Mouse (Mus musculus): ENCODE measurements at regions not wholly inside any gene's neighbourhood (a gene's known extent, or its start where the extent isn't known, plus 50 kb on each side); places are given as distances from the start of the nearest gene placed in this dataset.

DNA sequence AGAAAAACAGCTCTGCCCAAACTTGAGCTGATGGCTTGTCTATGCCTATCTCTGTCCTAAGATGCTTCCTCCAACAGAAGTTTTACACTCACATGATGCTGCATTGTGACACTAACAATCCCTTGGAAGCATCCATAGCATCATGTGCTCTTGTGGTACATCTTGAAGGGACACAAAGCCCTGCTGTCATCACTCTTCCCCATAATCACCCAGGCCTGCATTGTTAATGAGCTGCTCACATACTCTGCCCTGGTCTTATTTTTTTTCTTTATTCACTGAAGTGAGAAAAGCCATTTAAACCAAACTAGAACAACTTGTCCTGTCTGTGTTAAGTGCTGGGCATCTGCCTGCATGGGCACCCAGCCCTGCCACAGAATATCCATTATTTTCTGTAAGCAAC lies 683.3 kb downstream of the Tns3 start:
- no peaks in the 10 kb centered on the region for H3K27me3 ChIP-seq (ENCODE audit: control insufficient read depth, insufficient read depth, low read length)
- no peak for ATAC-seq (ENCODE audit: low read depth)
- no peaks in the 10 kb centered on the region for H3K4me1 ChIP-seq (ENCODE audit: control insufficient read depth, insufficient read depth, low read length)
- no peaks in the 10 kb centered on the region for H3K36me3 ChIP-seq (ENCODE audit: control insufficient read depth, insufficient read depth, low read length)
- H3K4me2 ChIP-seq (ENCODE audit: low read depth, low read length), result no peak overlapping the region
- no peak overlapping the region for H3K9ac ChIP-seq (replicated peaks; ENCODE audit: low read depth, low read length)
- no peaks in the 10 kb centered on the region for H3K9me3 ChIP-seq (ENCODE audit: control insufficient read depth, low read length)
- H3K4me3 ChIP-seq (ENCODE audit: low read depth, low read length), result no peak overlapping the region
- no peak overlapping the region for H3K27ac ChIP-seq (ENCODE audit: low read depth, low read length)

- ATAC-seq (ENCODE audit: low read depth), result peak; percentile 34; the same call in 1 of the 2 replicates
- no peaks in the 10 kb centered on the region for H3K27me3 ChIP-seq (ENCODE audit: control insufficient read depth, insufficient read depth, low read length)
- H3K4me3 ChIP-seq (ENCODE audit: low read depth, low read length), result no peak overlapping the region
- H3K36me3 ChIP-seq (ENCODE audit: control insufficient read depth, insufficient read depth, low read length), result no peaks in the 10 kb centered on the region
- H3K4me2 ChIP-seq (ENCODE audit: low read depth, low read length), result no peak overlapping the region
- H3K9ac ChIP-seq (replicated peaks; ENCODE audit: low read depth, low read length), result no peak overlapping the region
- H3K9me3 ChIP-seq (ENCODE audit: control insufficient read depth, low read length), result no peaks in the 10 kb centered on the region
- WGBS, result 31% methylated on average over 9 of the region's 9 CpGs
- H3K27ac ChIP-seq (ENCODE audit: low read depth, low read length), result no peak overlapping the region
- no peaks in the 10 kb centered on the region for H3K4me1 ChIP-seq (ENCODE audit: control insufficient read depth, insufficient read depth, low read length)
Measured at GRCm38 (mm10) chr11:7975845-7976244, 688.5 kb downstream of the Tns3 start.

GRCm38 (mm10) chr11:7949931-7950330 lies 714.4 kb downstream of the Tns3 start:
- Histone ChIP-seq H3K36me3 (ENCODE audit: control insufficient read depth, insufficient read depth, low read length) (no peaks in the 10 kb centered on the region), H3K27ac (ENCODE audit: low read depth, low read length) (no peak overlapping the region), H3K27me3 (ENCODE audit: control insufficient read depth, insufficient read depth, low read length) (no peaks in the 10 kb centered on the region), H3K4me3 (ENCODE audit: low read depth, low read length) (no peak overlapping the region), H3K4me2 (ENCODE audit: low read depth, low read length) (no peak overlapping the region), H3K4me1 (ENCODE audit: control insufficient read depth, insufficient read depth, low read length) (no peaks in the 10 kb centered on the region), H3K9me3 (ENCODE audit: control insufficient read depth, low read length) (no peaks in the 10 kb centered on the region), H3K9ac (replicated peaks; ENCODE audit: low read depth, low read length) (no peak overlapping the region)
- no peak for ATAC-seq (ENCODE audit: low read depth)

- H3K9me3 ChIP-seq (ENCODE audit: control insufficient read depth, low read length), result no peaks in the 10 kb centered on the region
- no peak overlapping the region for H3K4me3 ChIP-seq (ENCODE audit: low read depth, low read length)
- H3K27ac ChIP-seq (ENCODE audit: low read depth, low read length), result no peak overlapping the region
- H3K27me3 ChIP-seq (ENCODE audit: control insufficient read depth, insufficient read depth, low read length), result no peaks in the 10 kb centered on the region
- ATAC-seq (ENCODE audit: low read depth), result no peak
- H3K36me3 ChIP-seq (ENCODE audit: control insufficient read depth, insufficient read depth, low read length), result no peaks in the 10 kb centered on the region
- H3K4me2 ChIP-seq (ENCODE audit: low read depth, low read length), result no peak overlapping the region
- no peak overlapping the region for H3K9ac ChIP-seq (replicated peaks; ENCODE audit: low read depth, low read length)
- H3K4me1 ChIP-seq (ENCODE audit: control insufficient read depth, insufficient read depth, low read length), result no peaks in the 10 kb centered on the region
- WGBS, result 82% methylated on average over 6 of the region's 6 CpGs
Measured at GRCm38 (mm10) chr11:7949201-7949875, 715.0 kb downstream of the Tns3 start.

DNA sequence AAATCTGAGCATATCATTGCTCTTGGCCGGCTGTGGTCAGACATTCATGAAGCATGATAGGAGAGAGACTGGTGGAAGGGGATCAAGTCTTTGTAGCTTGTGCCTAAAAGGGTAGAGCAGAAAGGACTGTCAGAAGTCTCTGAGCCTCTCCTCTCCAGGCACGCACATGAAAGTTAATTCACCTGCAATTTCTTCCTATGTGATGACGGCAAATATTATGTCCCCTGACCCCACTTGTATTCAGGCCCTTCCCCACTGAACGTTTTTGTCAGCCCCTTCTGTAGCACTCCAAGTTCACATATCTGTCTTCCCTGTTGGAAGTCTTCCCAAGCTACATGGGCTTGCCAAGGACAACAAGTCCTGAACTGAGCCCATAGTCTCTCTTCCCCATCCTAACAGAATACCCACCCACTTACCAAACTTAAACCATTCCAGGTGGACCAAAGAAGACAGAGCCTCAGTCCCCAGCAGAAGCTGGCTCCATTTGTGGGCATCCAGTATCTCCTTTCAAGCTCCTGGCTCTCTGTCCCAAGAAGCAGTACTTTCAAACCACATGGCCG lies 719.3 kb downstream of the Tns3 start:
- no peak for ATAC-seq (ENCODE audit: low read depth)
- Histone ChIP-seq H3K9me3 (ENCODE audit: control insufficient read depth, low read length) (no peaks in the 10 kb centered on the region), H3K4me2 (ENCODE audit: low read depth, low read length) (no peak overlapping the region), H3K4me3 (ENCODE audit: low read depth, low read length) (no peak overlapping the region), H3K36me3 (ENCODE audit: control insufficient read depth, insufficient read depth, low read length) (no peaks in the 10 kb centered on the region), H3K4me1 (ENCODE audit: control insufficient read depth, insufficient read depth, low read length) (no peaks in the 10 kb centered on the region), H3K27ac (ENCODE audit: low read depth, low read length) (no peak overlapping the region), H3K27me3 (ENCODE audit: control insufficient read depth, insufficient read depth, low read length) (no peaks in the 10 kb centered on the region), H3K9ac (replicated peaks; ENCODE audit: low read depth, low read length) (no peak overlapping the region)
- 86% methylated on average over 5 of the region's 5 CpGs for WGBS

DNA sequence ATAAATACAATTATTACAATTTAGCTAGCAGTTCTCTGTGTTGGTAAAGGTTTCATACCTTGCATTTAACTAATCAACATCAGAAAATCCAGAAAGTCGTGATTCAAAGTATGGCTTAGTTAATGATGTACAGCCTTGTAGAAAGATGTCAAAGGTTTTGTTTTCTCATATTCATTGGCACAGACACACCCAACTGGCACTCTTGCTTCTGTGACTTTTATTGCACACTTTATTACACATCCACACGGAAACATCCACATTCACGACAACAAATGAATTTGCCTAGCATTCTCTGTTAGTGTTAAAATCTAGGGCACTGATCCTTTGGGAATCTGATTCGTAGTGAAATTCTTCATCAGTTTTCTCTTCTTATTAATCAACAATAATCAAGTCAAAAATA lies 720.0 kb downstream of the Tns3 start:
- Histone ChIP-seq H3K9ac (replicated peaks; ENCODE audit: low read depth, low read length) (no peak overlapping the region), H3K4me2 (ENCODE audit: low read depth, low read length) (no peak overlapping the region), H3K27me3 (ENCODE audit: control insufficient read depth, insufficient read depth, low read length) (no peaks in the 10 kb centered on the region), H3K4me1 (ENCODE audit: control insufficient read depth, insufficient read depth, low read length) (no peaks in the 10 kb centered on the region), H3K4me3 (ENCODE audit: low read depth, low read length) (no peak overlapping the region), H3K36me3 (ENCODE audit: control insufficient read depth, insufficient read depth, low read length) (no peaks in the 10 kb centered on the region), H3K9me3 (ENCODE audit: control insufficient read depth, low read length) (no peaks in the 10 kb centered on the region), H3K27ac (ENCODE audit: low read depth, low read length) (no peak overlapping the region)
- ATAC-seq (ENCODE audit: low read depth), result no peak
- WGBS, result 87% methylated on average over 4 of the region's 4 CpGs

GRCm38 (mm10) chr11:7933611-7934010 lies 719.9 kb upstream of the Igfbp3 start:
- Histone ChIP-seq H3K9me3 (ENCODE audit: control insufficient read depth, low read length) (no peaks in the 10 kb centered on the region), H3K4me1 (ENCODE audit: control insufficient read depth, insufficient read depth, low read length) (no peaks in the 10 kb centered on the region), H3K27me3 (ENCODE audit: control insufficient read depth, insufficient read depth, low read length) (no peaks in the 10 kb centered on the region), H3K4me3 (ENCODE audit: low read depth, low read length) (no peak overlapping the region), H3K27ac (ENCODE audit: low read depth, low read length) (no peak overlapping the region), H3K9ac (replicated peaks; ENCODE audit: low read depth, low read length) (no peak overlapping the region), H3K4me2 (ENCODE audit: low read depth, low read length) (no peak overlapping the region), H3K36me3 (ENCODE audit: control insufficient read depth, insufficient read depth, low read length) (no peaks in the 10 kb centered on the region)
- ATAC-seq (ENCODE audit: low read depth), result no peak
- 79% methylated on average over 3 of the region's 3 CpGs for WGBS

DNA sequence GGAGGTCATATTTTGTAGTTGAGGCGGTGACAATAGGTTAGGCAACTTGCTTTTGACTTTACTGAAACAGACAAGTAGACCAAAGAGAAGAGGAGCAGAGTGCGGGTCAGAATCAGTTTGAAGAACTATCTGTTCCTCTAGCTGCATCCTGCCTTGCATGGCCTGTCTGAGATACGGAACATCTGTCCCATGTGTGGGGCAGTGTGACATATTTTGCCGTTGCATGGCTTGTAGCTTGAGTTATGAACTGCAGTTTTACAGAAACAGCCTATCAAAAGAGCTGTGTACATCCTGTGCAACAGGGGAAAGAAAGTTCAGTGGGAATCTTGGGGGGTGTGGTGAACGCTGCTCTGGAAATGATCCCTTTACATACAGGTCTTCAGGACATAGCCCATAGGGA lies 718.9 kb upstream of the Igfbp3 start:
- H3K27me3 ChIP-seq (ENCODE audit: control insufficient read depth, insufficient read depth, low read length), result no peaks in the 10 kb centered on the region
- H3K4me2 ChIP-seq (ENCODE audit: low read depth, low read length), result no peak overlapping the region
- no peak overlapping the region for H3K4me3 ChIP-seq (ENCODE audit: low read depth, low read length)
- no peaks in the 10 kb centered on the region for H3K36me3 ChIP-seq (ENCODE audit: control insufficient read depth, insufficient read depth, low read length)
- H3K9ac ChIP-seq (replicated peaks; ENCODE audit: low read depth, low read length), result no peak overlapping the region
- no peaks in the 10 kb centered on the region for H3K4me1 ChIP-seq (ENCODE audit: control insufficient read depth, insufficient read depth, low read length)
- H3K9me3 ChIP-seq (ENCODE audit: control insufficient read depth, low read length), result no peaks in the 10 kb centered on the region
- WGBS, result 91% methylated on average over 5 of the region's 5 CpGs
- no peak for ATAC-seq (ENCODE audit: low read depth)
- no peak overlapping the region for H3K27ac ChIP-seq (ENCODE audit: low read depth, low read length)

DNA sequence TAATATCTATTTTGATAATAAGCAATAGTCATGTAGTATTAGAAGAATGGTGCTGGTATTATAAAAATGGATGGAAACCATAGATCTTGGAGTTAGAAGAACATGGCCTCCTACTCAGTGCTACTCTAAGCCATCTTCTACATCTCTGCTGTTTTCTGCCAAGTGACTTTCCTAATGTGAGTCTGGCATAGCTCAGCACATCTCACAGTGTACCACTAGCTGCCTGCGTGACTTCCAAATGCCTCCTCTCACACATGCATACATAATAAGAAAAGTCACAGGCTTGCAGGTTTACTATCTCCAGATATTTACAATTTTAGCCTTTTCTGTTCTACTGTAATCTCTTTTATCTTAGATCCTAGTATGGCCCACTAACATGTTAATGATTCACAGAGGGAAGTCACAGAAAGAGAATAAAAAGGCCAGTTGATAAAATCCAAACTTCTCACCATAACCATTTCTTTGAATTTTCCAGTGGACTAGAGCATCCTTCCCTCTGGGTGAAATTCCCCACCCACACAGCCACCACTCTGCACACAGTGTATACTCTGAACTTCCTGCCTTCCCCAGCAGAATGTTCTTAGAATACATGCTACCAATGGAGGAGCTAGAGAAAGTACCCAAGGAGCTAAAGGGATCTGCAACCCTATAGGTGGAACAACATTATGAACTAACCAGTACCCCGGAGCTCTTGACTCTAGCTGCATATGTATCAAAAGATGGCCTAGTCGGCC lies 717.5 kb upstream of the Igfbp3 start:
- Histone ChIP-seq H3K27me3 (ENCODE audit: control insufficient read depth, insufficient read depth, low read length) (no peaks in the 10 kb centered on the region), H3K4me2 (ENCODE audit: low read depth, low read length) (no peak overlapping the region)

More for the DNA sequence above, 717.5 kb upstream of the Igfbp3 start:
- 98% methylated on average over 2 of the region's 3 CpGs for WGBS
- H3K27ac ChIP-seq (ENCODE audit: low read depth, low read length), result no peak overlapping the region
- H3K9ac ChIP-seq (replicated peaks; ENCODE audit: low read depth, low read length), result no peak overlapping the region
- no peaks in the 10 kb centered on the region for H3K4me1 ChIP-seq (ENCODE audit: control insufficient read depth, insufficient read depth, low read length)
- H3K9me3 ChIP-seq (ENCODE audit: control insufficient read depth, low read length), result no peaks in the 10 kb centered on the region
- H3K36me3 ChIP-seq (ENCODE audit: control insufficient read depth, insufficient read depth, low read length), result no peaks in the 10 kb centered on the region
- no peak overlapping the region for H3K4me3 ChIP-seq (ENCODE audit: low read depth, low read length)
- ATAC-seq (ENCODE audit: low read depth), result no peak

All from neural tube, embryonic 14.5 days (tissue).